Mouse (Mus musculus) gastrocnemius, adult 2 months (tissue): ENCODE results near the gene Fam185a. TPM values are rescaled to one million over a fixed set of nuclear protein-coding genes. Genes with fewer than 3 reads are reported as not detected.

Experiments
- DNase-seq: peaks from one replicate; pipeline ENCODE4 v3.0.0; 2022
- H3K27ac ChIP-seq: fragments of 200-600 bp; 2 replicates; pipeline ENCODE4 v1.8.1; 2022; ENCODE audit warnings: mild to moderate bottlenecking
- H3K4me3 ChIP-seq: fragments of 200-600 bp; 2 replicates; pipeline ENCODE4 v1.8.1; 2022; ENCODE audit warnings: mild to moderate bottlenecking, moderate library complexity
- CTCF ChIP-seq: fragments of 200-600 bp; IDR thresholded peaks from 2 replicates; pipeline ENCODE4 v1.8.1; 2022; ENCODE audit warnings: antibody characterized with exemption, mild to moderate bottlenecking, moderate library complexity
- intact Hi-C: fragments of 180-260 bp; cut with DNase I; formaldehyde crosslinking; loops from one replicate; pipeline ENCODE4 v1.15.1; 2025
- total RNA-seq, 2 experiments: library from RNA; stranded (reverse); gene quantifications; 2 replicates each; pipeline ENCODE4 v1.2.3; 2021

The Fam185a gene
- total RNA-seq, 2 experiments from 2014 or later = 9.4 to 11.0 TPM

GRCm38 (mm10) chr5:21438428-21438827 lies 13.7 kb downstream of the Fam185a start:
- intact Hi-C loops = no loop called here
- TF ChIP-seq CTCF = no peak
- H3K27ac ChIP-seq = no peak overlapping the region
- no peak overlapping the region for H3K4me3 ChIP-seq
- no peak for DNase-seq

GRCm38 (mm10) chr5:21439446-21440110 lies 14.8 kb downstream of the Fam185a start:
- Histone ChIP-seq H3K4me3 (no peak overlapping the region), H3K27ac (no peak overlapping the region)
- TF ChIP-seq CTCF = no peak
- intact Hi-C loops = loop anchor here (5.0 kb wide), 1 partner anchor 48 kb away; no protein-coding TSS in a partner anchor
- no peak for DNase-seq

GRCm38 (mm10) chr5:21440833-21441530 lies 16.2 kb downstream of the Fam185a start:
- no peak overlapping the region for H3K27ac ChIP-seq
- DNase-seq = peak; percentile 69
- intact Hi-C loops = loop anchor here (5.0 kb wide), 1 partner anchor 46 kb away; no protein-coding TSS in a partner anchor
- no peak overlapping the region for H3K4me3 ChIP-seq
- no peak for TF ChIP-seq CTCF

- TF ChIP-seq CTCF = no peak
- DNase-seq = no peak
- intact Hi-C loops = no loop called here
- Histone ChIP-seq H3K4me3 (no peak overlapping the region), H3K27ac (no peak overlapping the region)
These were observed 42.6 kb downstream of the Fam185a start for GRCm38 (mm10) chr5:21467387-21467786.

GRCm38 (mm10) chr5:21468100-21468499 lies 43.3 kb downstream of the Fam185a start:
- DNase-seq = no peak
- Histone ChIP-seq H3K27ac (no peak overlapping the region), H3K4me3 (no peak overlapping the region)
- TF ChIP-seq CTCF = no peak
- intact Hi-C loops = no loop called here

- TF ChIP-seq CTCF = no peak
- intact Hi-C loops = no loop called here
- Histone ChIP-seq H3K4me3 (no peak overlapping the region), H3K27ac (no peak overlapping the region)
- DNase-seq = no peak
These were observed 53.7 kb downstream of the Fam185a start for GRCm38 (mm10) chr5:21478428-21478827.

- Histone ChIP-seq H3K4me3 (no peak overlapping the region), H3K27ac (no peak overlapping the region)
- intact Hi-C loops = no loop called here
- DNase-seq = no peak
- TF ChIP-seq CTCF = no peak
These were observed 55.0 kb downstream of the Fam185a start for GRCm38 (mm10) chr5:21479746-21480145.

GRCm38 (mm10) chr5:21481521-21481920 lies 56.8 kb downstream of the Fam185a start:
- intact Hi-C loops = no loop called here
- Histone ChIP-seq H3K4me3 (no peak overlapping the region), H3K27ac (no peak overlapping the region)
- no peak for DNase-seq
- TF ChIP-seq CTCF = no peak

- H3K27ac ChIP-seq = no peak overlapping the region
- no peak overlapping the region for H3K4me3 ChIP-seq
- no peak for DNase-seq
- intact Hi-C loops = no loop called here
- TF ChIP-seq CTCF = no peak
These were observed 57.9 kb downstream of the Fam185a start for GRCm38 (mm10) chr5:21482446-21483222.

- DNase-seq = no peak
- TF ChIP-seq CTCF = no peak
- no peak overlapping the region for H3K27ac ChIP-seq
- intact Hi-C loops = no loop called here
- no peak overlapping the region for H3K4me3 ChIP-seq
These were observed 58.5 kb downstream of the Fam185a start for GRCm38 (mm10) chr5:21483275-21483674.

GRCm38 (mm10) chr5:21485197-21485829 lies 60.6 kb downstream of the Fam185a start:
- intact Hi-C loops = loop anchor here (5.0 kb wide), 1 partner anchor 43 kb away; no protein-coding TSS in a partner anchor
- no peak for DNase-seq
- H3K27ac ChIP-seq = no peak overlapping the region
- TF ChIP-seq CTCF = no peak
- no peak overlapping the region for H3K4me3 ChIP-seq

GRCm38 (mm10) chr5:21486798-21487197 lies 62.0 kb downstream of the Fam185a start:
- Histone ChIP-seq H3K4me3 (no peak overlapping the region), H3K27ac (peak overlapping the region; percentile 51; the same call in 1 of the 2 replicates)
- intact Hi-C loops = loop anchor here (5.0 kb wide), 1 partner anchor 44 kb away; no protein-coding TSS in a partner anchor
- DNase-seq = no peak
- TF ChIP-seq CTCF = no peak
